Mouse (Mus musculus): ENCODE results near the gene Tnfsf13. TPM values are rescaled to one million over a fixed set of nuclear protein-coding genes. Genes with fewer than 3 reads are reported as not detected.

Tnfsf13 gene
- polyA plus RNA-seq, 2 experiments: 0.77 to 4.4 TPM

- no peak overlapping the region for H3K9ac ChIP-seq (ENCODE audit: low read depth, low read length, severe bottlenecking)
- peaks cover 15% of the 10 kb centered on the region for H3K4me1 ChIP-seq (ENCODE audit: control insufficient read depth, insufficient read depth, low read length)
- peak; percentile 77 for DNase-seq (ENCODE audit: low spot score)
- no peak for ATAC-seq (ENCODE audit: low FRiP score, low read depth)
- whole genome bisulfite sequencing: 68% methylated on average over 10 of the region's 10 CpGs
- no peak overlapping the region for H3K4me3 ChIP-seq (replicated peaks; ENCODE audit: low read length)
- no peak overlapping the region for H3K27ac ChIP-seq (replicated peaks; ENCODE audit: low read depth, low read length)
- no peaks in the 10 kb centered on the region for H3K9me3 ChIP-seq (ENCODE audit: control insufficient read depth, low read length)
- no peak for TF ChIP-seq POLR2A (IDR thresholded peaks at IDR 0.05; ENCODE audit: borderline replicate concordance, extremely low read depth, insufficient read depth, insufficient read length)
- no peaks in the 10 kb centered on the region for H3K27me3 ChIP-seq (ENCODE audit: control insufficient read depth, insufficient read depth, low read length)
- H3K4me2 ChIP-seq (replicated peaks; ENCODE audit: low read depth, low read length, severe bottlenecking): no peak overlapping the region
- peaks cover 73% of the 10 kb centered on the region for H3K36me3 ChIP-seq (ENCODE audit: control insufficient read depth, insufficient read depth, low read length)
Measured at GRCm38 (mm10) chr11:69656617-69657461, 28.7 kb downstream of the Tnfsf13 start.

- WGBS: 62% methylated on average over 5 of the region's 5 CpGs
- ATAC-seq (ENCODE audit: low FRiP score, low read depth): no peak
- Histone ChIP-seq H3K9me3 (ENCODE audit: control insufficient read depth, low read length) (no peaks in the 10 kb centered on the region), H3K36me3 (ENCODE audit: control insufficient read depth, insufficient read depth, low read length) (peaks cover 81% of the 10 kb centered on the region), H3K27me3 (ENCODE audit: control insufficient read depth, insufficient read depth, low read length) (no peaks in the 10 kb centered on the region), H3K4me1 (ENCODE audit: control insufficient read depth, insufficient read depth, low read length) (peaks cover 12% of the 10 kb centered on the region), H3K9ac (ENCODE audit: low read depth, low read length, severe bottlenecking) (peak overlapping the region; percentile 38; the same call in 1 of the 2 replicates), H3K4me2 (replicated peaks; ENCODE audit: low read depth, low read length, severe bottlenecking) (peak overlapping the region; percentile 7; the same call in 1 of the 2 replicates), H3K4me3 (replicated peaks; ENCODE audit: low read length) (no peak overlapping the region), H3K27ac (replicated peaks; ENCODE audit: low read depth, low read length) (no peak overlapping the region)
- no peak for TF ChIP-seq POLR2A (IDR thresholded peaks at IDR 0.05; ENCODE audit: borderline replicate concordance, extremely low read depth, insufficient read depth, insufficient read length)
- DNase-seq (ENCODE audit: low spot score): no peak
Measured at GRCm38 (mm10) chr11:69656065-69656455, 29.5 kb downstream of the Tnfsf13 start.

GRCm38 (mm10) chr11:69655264-69656064 lies 30.1 kb downstream of the Tnfsf13 start, which contains the start of gene Sox15:
Sox15 (plus strand) TSS chr11:69655314.
- Histone ChIP-seq H3K27me3 (ENCODE audit: control insufficient read depth, insufficient read depth, low read length) (no peaks in the 10 kb centered on the region), H3K4me3 (replicated peaks; ENCODE audit: low read length) (0 out of 2 replicates have a peak within 1 kb of the TSS, but pooled peaks have one; percentile 4), H3K27ac (replicated peaks; ENCODE audit: low read depth, low read length) (peak within 1 kb of the TSS; percentile 15), H3K9ac (ENCODE audit: low read depth, low read length, severe bottlenecking) (peak within 1 kb of the TSS; percentile 38), H3K9me3 (ENCODE audit: control insufficient read depth, low read length) (no peaks in the 10 kb centered on the region), H3K4me1 (ENCODE audit: control insufficient read depth, insufficient read depth, low read length) (peaks cover 12% of the 10 kb centered on the region), H3K4me2 (replicated peaks; ENCODE audit: low read depth, low read length, severe bottlenecking) (peak within 1 kb of the TSS; percentile 7; the same call in 1 of the 2 replicates), H3K36me3 (ENCODE audit: control insufficient read depth, insufficient read depth, low read length) (peaks cover 86% of the 10 kb centered on the region)
- ATAC-seq (ENCODE audit: low FRiP score, low read depth): peak; percentile 62; the same call in 1 of the 2 replicates
- peak; percentile 78 for DNase-seq (ENCODE audit: low spot score)
- TF ChIP-seq POLR2A (IDR thresholded peaks at IDR 0.05; ENCODE audit: borderline replicate concordance, extremely low read depth, insufficient read depth, insufficient read length): no peak
- 19% methylated on average over 34 of the region's 34 CpGs for WGBS

GRCm38 (mm10) chr11:69654760-69655159 lies 30.8 kb downstream of the Tnfsf13 start:
- TF ChIP-seq POLR2A (IDR thresholded peaks at IDR 0.05; ENCODE audit: borderline replicate concordance, extremely low read depth, insufficient read depth, insufficient read length): no peak
- Histone ChIP-seq H3K27ac (replicated peaks; ENCODE audit: low read depth, low read length) (peak overlapping the region; percentile 15), H3K4me2 (replicated peaks; ENCODE audit: low read depth, low read length, severe bottlenecking) (no peak overlapping the region), H3K4me3 (replicated peaks; ENCODE audit: low read length) (no peak overlapping the region), H3K27me3 (ENCODE audit: control insufficient read depth, insufficient read depth, low read length) (no peaks in the 10 kb centered on the region), H3K9ac (ENCODE audit: low read depth, low read length, severe bottlenecking) (peak overlapping the region; percentile 38; the same call in 1 of the 2 replicates), H3K36me3 (ENCODE audit: control insufficient read depth, insufficient read depth, low read length) (peaks cover 87% of the 10 kb centered on the region), H3K9me3 (ENCODE audit: control insufficient read depth, low read length) (no peaks in the 10 kb centered on the region), H3K4me1 (ENCODE audit: control insufficient read depth, insufficient read depth, low read length) (peaks cover 12% of the 10 kb centered on the region)
- DNase-seq (ENCODE audit: low spot score) (no peak), ATAC-seq (ENCODE audit: low FRiP score, low read depth) (no peak)
- WGBS: 23% methylated on average over 9 of the region's 9 CpGs

GRCm38 (mm10) chr11:69653399-69653798 lies 32.2 kb downstream of the Tnfsf13 start:
- WGBS: 72% methylated on average over 5 of the region's 5 CpGs
- no peak for TF ChIP-seq POLR2A (IDR thresholded peaks at IDR 0.05; ENCODE audit: borderline replicate concordance, extremely low read depth, insufficient read depth, insufficient read length)
- Histone ChIP-seq H3K9me3 (ENCODE audit: control insufficient read depth, low read length) (no peaks in the 10 kb centered on the region), H3K4me2 (replicated peaks; ENCODE audit: low read depth, low read length, severe bottlenecking) (no peak overlapping the region), H3K4me1 (ENCODE audit: control insufficient read depth, insufficient read depth, low read length) (peaks cover 12% of the 10 kb centered on the region), H3K27ac (replicated peaks; ENCODE audit: low read depth, low read length) (no peak overlapping the region), H3K9ac (ENCODE audit: low read depth, low read length, severe bottlenecking) (no peak overlapping the region), H3K27me3 (ENCODE audit: control insufficient read depth, insufficient read depth, low read length) (no peaks in the 10 kb centered on the region), H3K4me3 (replicated peaks; ENCODE audit: low read length) (no peak overlapping the region), H3K36me3 (ENCODE audit: control insufficient read depth, insufficient read depth, low read length) (peaks cover 90% of the 10 kb centered on the region)
- DNase-seq (ENCODE audit: low spot score) (no peak), ATAC-seq (ENCODE audit: low FRiP score, low read depth) (no peak)

All from limb, embryonic 14.5 days (tissue).